Mouse (Mus musculus) T-helper 17 cell (primary cell): ENCODE measurements around the gene Snrnp70.
"Not testable (repeated sequence)": the region's sequence is repeated elsewhere in the genome, so short reads cannot be mapped to it uniquely, and the experiment has no call there.

ENCODE experiments used
- in situ Hi-C, 2 experiments: fragments of 300-600 bp; cut with MboI, MseI; formaldehyde crosslinking; loops; 1 replicate in 1 of 2; 2 replicates in 1 of 2; pipeline ENCODE4 v1.15.1; 2025; ENCODE audit warnings: high pct_unique_total_duplicates in 2 of 2

Snrnp70 gene

GRCm38 (mm10) chr7:45369022-45369745 is 26.4 kb downstream of the Snrnp70 start:
- in situ Hi-C loops: no loop called here

- in situ Hi-C loops: no loop called here
These were observed 27.4 kb downstream of the Snrnp70 start for GRCm38 (mm10) chr7:45368178-45368577.

DNA sequence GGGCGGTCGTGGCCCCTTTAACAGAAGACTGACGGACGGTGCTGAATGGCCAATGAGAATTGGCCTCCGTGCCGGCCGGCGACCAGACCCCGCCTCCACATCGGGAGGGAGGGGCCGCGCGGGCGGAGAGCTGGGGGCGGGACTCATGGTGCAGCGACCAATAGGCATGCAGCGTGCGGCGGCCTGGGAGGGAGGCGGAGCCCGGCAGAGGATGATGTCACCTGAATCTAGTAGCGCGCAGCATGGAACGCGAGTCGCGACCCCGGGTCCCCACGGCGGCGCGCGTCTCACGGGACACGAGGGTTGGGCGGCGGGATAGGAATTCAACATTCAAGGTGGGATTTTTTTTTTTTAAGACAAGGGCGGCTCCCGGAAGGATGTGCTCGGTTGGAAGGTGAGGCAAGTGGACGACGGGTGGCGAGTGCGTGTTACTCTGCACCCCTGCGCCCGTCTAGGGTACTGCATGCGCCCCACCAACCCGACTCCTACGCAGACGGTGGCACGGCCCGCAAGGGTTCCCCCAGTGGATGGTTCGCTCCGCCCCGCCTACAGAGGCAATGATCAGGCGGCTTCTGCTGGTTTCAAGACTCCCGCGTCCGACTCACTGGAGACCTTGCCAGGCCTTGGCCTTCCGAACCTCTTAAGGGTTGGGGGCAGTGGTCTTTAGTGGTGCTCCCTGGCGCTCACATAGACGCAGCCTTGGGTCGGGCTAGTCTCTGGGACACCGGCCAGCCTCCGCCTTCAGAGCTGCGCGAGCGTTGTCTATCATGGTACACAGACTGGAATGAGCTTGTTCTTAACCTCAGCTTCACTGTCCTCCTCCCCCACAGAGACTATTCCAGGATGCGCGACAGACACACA is 28.3 kb downstream of the Snrnp70 start:
- in situ Hi-C loops: no loop called here

DNA sequence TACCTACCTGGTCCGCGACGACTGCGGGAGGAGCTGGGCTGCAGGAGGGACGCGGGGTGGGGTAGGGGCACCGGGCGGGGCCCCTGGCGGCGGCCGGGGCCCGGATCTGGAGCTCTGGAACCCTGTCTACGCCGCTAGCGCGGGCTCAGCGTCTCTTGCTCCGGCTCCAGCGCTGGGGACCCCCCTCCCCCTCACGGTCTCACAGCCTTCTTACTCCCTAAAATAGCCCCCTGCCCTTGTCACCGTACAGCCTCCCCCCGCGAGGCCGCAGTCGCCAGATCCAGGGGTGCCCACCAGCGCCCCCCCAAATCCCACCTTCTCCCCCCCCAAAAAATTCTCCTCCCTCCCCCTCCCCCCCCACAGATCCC is 28.9 kb downstream of the Snrnp70 start, which contains the start of gene Ppfia3:
Gene Ppfia3 (minus strand): TSS at position 368 of the 368 bp plus-strand sequence.
- in situ Hi-C loops: no loop called here

- in situ Hi-C loops: no loop called here
These were observed 29.5 kb downstream of the Snrnp70 start for GRCm38 (mm10) chr7:45365742-45366651.

DNA sequence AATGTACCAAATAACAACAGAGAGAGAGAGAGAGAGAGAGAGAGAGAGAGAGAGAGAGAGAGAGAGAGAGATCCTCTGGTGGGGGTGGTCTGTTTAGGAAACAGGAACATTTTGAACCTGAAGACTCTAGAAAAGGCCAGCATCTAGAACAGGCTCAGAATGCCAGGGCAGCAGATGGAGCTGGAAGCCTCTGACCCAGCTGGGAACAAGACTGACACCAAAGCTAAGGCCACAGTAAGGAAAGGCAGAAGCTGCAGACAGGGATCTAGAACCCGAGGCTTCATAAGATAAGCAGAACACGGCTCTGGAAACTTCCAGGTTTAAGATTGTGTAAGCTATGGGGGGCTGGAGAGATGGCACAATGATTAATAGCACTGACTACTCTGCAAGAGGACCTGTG is 31.6 kb downstream of the Snrnp70 start:
- in situ Hi-C loops: no loop called here

GRCm38 (mm10) chr7:45362801-45363200 is 32.7 kb downstream of the Snrnp70 start:
- in situ Hi-C loops: no loop called here

GRCm38 (mm10) chr7:45361243-45361804 is 34.2 kb downstream of the Snrnp70 start:
- in situ Hi-C loops: no loop called here

GRCm38 (mm10) chr7:45360404-45361125 is 35.0 kb downstream of the Snrnp70 start:
- in situ Hi-C loops: no loop called here

- in situ Hi-C loops: not testable (repeated sequence)
These were observed 36.5 kb downstream of the Snrnp70 start for GRCm38 (mm10) chr7:45359081-45359480.

DNA sequence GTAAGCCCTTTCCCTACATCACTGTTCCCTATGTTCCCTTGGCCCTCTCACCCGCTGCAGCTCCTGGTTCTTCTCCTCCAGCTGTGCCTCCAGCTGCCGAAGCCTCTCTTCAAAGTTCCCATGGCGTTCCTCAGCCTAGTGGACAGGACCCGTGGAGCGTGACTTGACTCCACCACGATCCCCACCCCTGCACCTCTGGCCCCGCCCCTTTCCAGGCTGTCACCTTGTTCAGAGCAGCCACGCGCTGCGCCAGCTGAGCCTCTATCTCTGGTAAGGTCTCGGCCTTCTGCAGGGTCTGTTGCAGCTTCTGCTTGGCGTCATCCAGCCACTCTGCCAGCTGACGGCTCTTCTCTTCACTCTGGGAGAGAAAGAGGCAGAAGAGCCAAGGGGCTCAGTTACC is 39.5 kb downstream of the Snrnp70 start:
- in situ Hi-C loops: no loop called here

- in situ Hi-C loops: no loop called here
These were observed 40.1 kb downstream of the Snrnp70 start for GRCm38 (mm10) chr7:45355318-45356020.

GRCm38 (mm10) chr7:45353041-45353440 is 42.5 kb downstream of the Snrnp70 start:
- in situ Hi-C loops: no loop called here

DNA sequence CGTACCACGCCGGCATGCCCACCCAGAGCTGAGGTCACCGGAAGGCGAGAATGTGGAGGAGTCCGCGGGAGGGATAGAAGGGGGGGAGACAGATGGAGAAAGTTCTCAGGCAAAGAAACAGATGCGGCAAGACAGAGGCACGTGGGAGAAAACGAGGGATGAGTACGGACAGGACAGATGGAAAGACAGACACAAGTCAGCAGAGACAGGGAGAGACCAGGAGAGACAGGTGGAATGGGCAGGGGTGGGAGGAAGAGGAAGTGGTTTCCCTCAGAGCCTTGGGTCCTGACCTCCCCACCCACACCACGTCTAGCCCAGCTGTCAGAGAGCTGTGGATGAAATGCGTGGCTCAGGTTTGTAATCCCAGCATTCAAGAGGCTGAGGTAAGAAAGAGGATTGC is 48.6 kb downstream of the Snrnp70 start:
- in situ Hi-C loops: no loop called here

DNA sequence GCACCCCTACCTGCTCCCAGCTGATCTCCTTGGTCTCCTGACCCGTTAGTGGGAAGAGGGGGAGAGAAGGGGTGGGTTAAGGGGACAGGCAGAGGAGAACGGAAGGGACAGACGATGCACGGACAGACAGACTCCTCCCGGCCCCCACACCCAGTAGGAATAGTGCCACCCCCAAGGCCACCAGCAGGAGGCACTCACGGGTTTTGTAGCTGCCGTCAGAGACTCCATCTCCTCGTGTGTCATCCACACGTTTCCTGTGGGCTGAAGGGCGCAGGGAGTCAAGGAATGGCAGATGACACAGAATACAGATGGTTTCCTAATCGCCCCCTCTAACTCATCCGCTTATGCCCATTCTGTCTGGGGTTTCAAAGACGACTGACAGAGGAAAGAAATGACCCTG is 52.0 kb downstream of the Snrnp70 start:
- in situ Hi-C loops: no loop called here

GRCm38 (mm10) chr7:45342081-45342480 is 53.5 kb downstream of the Snrnp70 start:
- in situ Hi-C loops: no loop called here

- in situ Hi-C loops: no loop called here
These were observed 54.2 kb downstream of the Snrnp70 start for GRCm38 (mm10) chr7:45341303-45341702.

DNA sequence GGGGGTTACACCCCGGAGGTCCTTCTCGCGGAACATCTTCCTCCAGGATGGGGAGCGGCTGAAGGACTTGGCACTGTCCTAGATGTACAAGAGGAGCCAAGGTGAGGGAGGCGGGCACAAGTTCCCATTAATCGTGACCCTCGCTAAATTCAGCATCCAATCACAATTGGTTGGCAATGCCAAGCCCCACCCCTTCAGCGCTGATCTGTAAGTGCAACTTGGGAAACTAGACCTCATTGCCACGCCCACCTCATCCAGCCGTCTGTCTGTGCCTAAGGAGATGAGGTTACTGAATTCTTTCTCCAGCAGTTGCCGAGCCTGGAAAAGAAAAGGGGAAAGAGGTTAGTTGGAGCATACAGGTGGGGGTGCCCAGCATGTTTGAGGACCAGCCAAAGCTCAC is 54.9 kb downstream of the Snrnp70 start:
- in situ Hi-C loops: no loop called here

DNA sequence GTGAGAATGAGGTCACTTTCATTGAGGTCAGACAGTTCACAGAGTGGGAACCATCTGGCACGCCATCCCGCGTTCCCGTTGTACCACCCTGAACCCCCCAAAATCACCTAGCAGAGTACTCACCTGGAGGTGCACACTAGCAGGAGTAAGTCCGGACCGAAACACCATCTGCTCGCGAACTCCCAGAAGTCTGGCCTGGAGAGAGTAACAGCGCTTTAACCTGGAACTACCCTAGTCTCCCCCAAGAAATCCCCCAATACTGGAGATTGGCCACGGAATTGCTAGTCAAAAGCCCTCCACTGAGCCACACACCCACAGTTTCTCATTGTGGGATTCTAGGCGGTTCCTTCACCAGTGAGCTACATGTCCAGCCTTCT is 55.5 kb downstream of the Snrnp70 start:
- in situ Hi-C loops: no loop called here

GRCm38 (mm10) chr7:45339410-45340065 is 56.0 kb downstream of the Snrnp70 start:
- in situ Hi-C loops: no loop called here
